Mouse (Mus musculus): ENCODE data around the gene Galnt10. TPM values are rescaled to one million over a fixed set of nuclear protein-coding genes. Genes with fewer than 3 reads are reported as not detected.

Galnt10 gene
- polyA plus RNA-seq (2015; fragmentation: Nextera tagmentation; extraction: Ambion mirVana): 6.1 and 6.4 TPM in 2 replicates

DNA sequence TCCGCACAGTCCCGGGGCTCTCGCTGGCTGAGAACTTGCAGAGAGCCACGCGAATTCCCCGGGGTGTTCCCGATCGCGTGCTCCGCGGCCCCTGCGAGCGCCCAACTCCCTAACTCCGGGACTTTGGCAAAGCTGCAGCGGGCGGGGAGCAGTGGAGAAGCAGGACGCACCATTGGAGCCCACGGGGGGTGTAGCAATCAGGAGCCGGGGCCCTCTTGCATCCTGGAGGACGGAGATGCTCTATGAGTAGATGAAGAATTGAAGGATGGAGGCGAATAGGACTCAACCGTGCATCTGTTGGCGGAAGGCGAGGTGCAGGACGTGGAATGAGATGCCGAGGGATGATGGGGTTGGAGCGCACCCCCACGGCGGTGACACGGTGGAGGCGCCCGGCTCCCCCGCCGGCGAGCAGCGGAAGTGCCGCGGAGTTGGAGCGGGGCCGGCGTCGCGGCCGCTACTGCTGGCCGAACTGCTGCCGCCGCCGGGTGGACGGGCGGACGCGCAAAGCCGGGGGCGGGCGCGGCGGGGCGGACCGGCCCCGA, at the start of gene Galnt10:
Gene Galnt10 (plus strand): TSS at position 425 of the 542 bp plus-strand sequence.
- peak; percentile 70 for TF ChIP-seq CTCF (IDR thresholded peaks at IDR 0.05)
- peak; percentile 22; the same call in 1 of the 2 replicates for TF ChIP-seq EP300 (IDR thresholded peaks at IDR 0.05)
- WGBS: 1% methylated on average over 43 of the region's 60 CpGs
- Histone ChIP-seq H3K9me3 (ENCODE audit: low read length) (no peaks in the 10 kb centered on the region), H3K27me3 (replicated peaks; ENCODE audit: insufficient read depth, low read length) (no peaks in the 10 kb centered on the region), H3K4me2 (replicated peaks; ENCODE audit: low read depth, low read length) (peak within 1 kb of the TSS; percentile 97), H3K27ac (ENCODE audit: low read length) (peak within 1 kb of the TSS; percentile 54), H3K4me1 (ENCODE audit: insufficient read depth, low read depth, low read length) (0 out of 2 replicates have a peak, but pooled peaks cover 3% of the 10 kb centered on the region), H3K4me3 (ENCODE audit: low read depth, low read length) (peak within 1 kb of the TSS; percentile 60), H3K9ac (replicated peaks; ENCODE audit: low read depth) (peak within 1 kb of the TSS; percentile 46), H3K36me3 (ENCODE audit: insufficient read depth, low read length) (no peaks in the 10 kb centered on the region)
- ATAC-seq (peak; percentile 94), DNase-seq (ENCODE audit: low spot score) (peak; percentile 91)

DNA sequence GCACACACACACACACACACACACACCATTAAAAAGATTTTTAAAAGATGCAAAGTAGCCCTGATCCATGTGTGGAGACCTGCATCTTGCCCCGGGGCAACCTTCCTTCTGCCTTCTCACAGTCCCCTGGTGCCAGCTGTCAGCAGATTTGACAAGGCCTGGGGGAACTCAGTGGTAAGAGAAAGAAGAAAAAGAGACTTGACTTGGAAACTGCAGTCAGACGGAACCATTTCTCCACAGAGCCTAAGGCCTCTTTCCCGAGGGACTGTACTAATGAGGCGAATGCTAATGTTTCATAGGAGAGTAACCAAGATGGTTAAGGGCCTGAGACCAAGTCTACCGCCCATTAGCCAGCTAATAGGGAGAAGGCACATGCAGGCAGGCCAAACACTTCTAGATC, 49.3 kb upstream of the Galnt10 start:
- H3K27me3 ChIP-seq (replicated peaks; ENCODE audit: insufficient read depth, low read length): no peaks in the 10 kb centered on the region

DNA sequence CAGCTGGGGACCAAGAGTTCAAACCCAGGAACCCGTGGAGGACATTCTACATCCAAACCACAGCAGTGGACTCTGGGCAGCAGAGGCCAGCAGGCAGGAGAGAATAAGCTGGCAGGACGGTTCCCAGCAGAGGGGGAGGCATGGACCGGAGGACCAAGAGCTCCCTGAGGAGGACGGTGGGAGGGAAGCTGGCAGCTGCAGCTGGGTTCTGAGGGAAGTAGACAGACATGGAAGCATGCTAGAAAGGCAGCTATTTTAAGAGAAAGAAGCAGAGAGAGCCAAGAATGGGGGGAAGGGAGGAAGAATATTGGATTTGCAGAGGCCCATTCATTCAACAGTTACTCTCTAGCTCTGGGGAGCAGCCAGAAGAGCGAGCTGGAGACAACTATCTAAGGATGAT, 47.1 kb upstream of the Galnt10 start:
- DNase-seq (ENCODE audit: low spot score) (peak; percentile 7), ATAC-seq (peak; percentile 9; the same call in 1 of the 2 replicates)
- H3K4me3 ChIP-seq (ENCODE audit: low read depth, low read length): no peak overlapping the region
- 46% methylated on average over 5 of the region's 5 CpGs for WGBS
- H3K9ac ChIP-seq (replicated peaks; ENCODE audit: low read depth): no peak overlapping the region
- TF ChIP-seq CTCF (IDR thresholded peaks at IDR 0.05) (no peak), EP300 (IDR thresholded peaks at IDR 0.05) (no peak)
- no peaks in the 10 kb centered on the region for H3K9me3 ChIP-seq (ENCODE audit: low read length)
- no peaks in the 10 kb centered on the region for H3K4me1 ChIP-seq (ENCODE audit: insufficient read depth, low read depth, low read length)
- no peak overlapping the region for H3K27ac ChIP-seq (ENCODE audit: low read length)
- no peak overlapping the region for H3K4me2 ChIP-seq (replicated peaks; ENCODE audit: low read depth, low read length)
- H3K36me3 ChIP-seq (ENCODE audit: insufficient read depth, low read length): no peaks in the 10 kb centered on the region
- no peaks in the 10 kb centered on the region for H3K27me3 ChIP-seq (replicated peaks; ENCODE audit: insufficient read depth, low read length)

More for the DNA sequence above, 49.3 kb upstream of the Galnt10 start:
- Histone ChIP-seq H3K9ac (replicated peaks; ENCODE audit: low read depth) (no peak overlapping the region), H3K4me3 (ENCODE audit: low read depth, low read length) (no peak overlapping the region), H3K4me1 (ENCODE audit: insufficient read depth, low read depth, low read length) (no peaks in the 10 kb centered on the region), H3K36me3 (ENCODE audit: insufficient read depth, low read length) (no peaks in the 10 kb centered on the region), H3K4me2 (replicated peaks; ENCODE audit: low read depth, low read length) (no peak overlapping the region), H3K27ac (ENCODE audit: low read length) (no peak overlapping the region), H3K9me3 (ENCODE audit: low read length) (no peaks in the 10 kb centered on the region)
- no peak for ATAC-seq
- 85% methylated on average over 5 of the region's 5 CpGs for WGBS
- DNase-seq (ENCODE audit: low spot score): no peak
- no peak for TF ChIP-seq CTCF (IDR thresholded peaks at IDR 0.05)
- TF ChIP-seq EP300 (IDR thresholded peaks at IDR 0.05): no peak

DNA sequence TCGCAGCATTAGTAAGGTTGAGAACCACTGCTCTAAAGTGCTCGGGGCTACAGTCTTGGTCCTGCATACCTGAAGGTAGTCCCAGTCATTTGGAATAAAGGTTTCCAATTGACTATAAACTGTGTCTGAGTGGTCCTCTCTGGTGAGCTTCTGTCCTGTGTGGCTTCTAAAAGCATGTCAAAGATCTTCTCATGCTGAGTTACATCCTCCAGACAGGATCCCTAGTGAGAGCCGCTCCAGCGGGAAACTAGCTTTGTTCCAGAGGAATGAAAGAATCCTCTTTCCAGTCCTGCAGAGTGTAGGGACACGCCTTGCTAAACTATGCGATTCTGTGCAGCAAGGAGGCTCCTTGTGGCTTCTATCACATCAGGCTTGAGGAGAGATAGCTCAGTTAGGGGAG, 45.9 kb upstream of the Galnt10 start:
- Histone ChIP-seq H3K9me3 (ENCODE audit: low read length) (no peaks in the 10 kb centered on the region), H3K36me3 (ENCODE audit: insufficient read depth, low read length) (no peaks in the 10 kb centered on the region), H3K27me3 (replicated peaks; ENCODE audit: insufficient read depth, low read length) (0 out of 2 replicates have a peak, but pooled peaks cover 4% of the 10 kb centered on the region), H3K4me2 (replicated peaks; ENCODE audit: low read depth, low read length) (no peak overlapping the region), H3K27ac (ENCODE audit: low read length) (no peak overlapping the region), H3K4me3 (ENCODE audit: low read depth, low read length) (no peak overlapping the region), H3K9ac (replicated peaks; ENCODE audit: low read depth) (no peak overlapping the region), H3K4me1 (ENCODE audit: insufficient read depth, low read depth, low read length) (no peaks in the 10 kb centered on the region)
- 69% methylated on average over 6 of the region's 6 CpGs for WGBS
- no peak for ATAC-seq
- no peak for DNase-seq (ENCODE audit: low spot score)
- no peak for TF ChIP-seq EP300 (IDR thresholded peaks at IDR 0.05)
- TF ChIP-seq CTCF (IDR thresholded peaks at IDR 0.05): no peak

DNA sequence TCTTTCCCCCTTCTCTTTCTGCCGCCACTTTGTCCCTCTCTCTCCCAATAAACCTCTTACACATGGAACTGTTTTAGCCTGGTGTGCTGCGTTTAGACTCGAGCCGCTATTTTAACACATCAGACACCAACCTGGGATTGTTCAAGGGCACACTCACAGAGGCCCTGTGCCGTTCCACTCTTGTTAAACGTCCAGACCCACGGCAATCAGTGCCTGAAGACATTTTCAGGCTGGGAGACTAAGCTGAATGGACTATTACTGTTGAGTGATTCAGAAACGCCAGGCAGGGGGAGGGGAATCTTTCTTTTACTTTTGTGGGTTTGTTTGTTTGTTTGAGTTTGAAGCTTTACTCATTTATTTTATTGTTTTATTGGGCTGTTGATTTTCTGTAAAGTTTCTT, 45.1 kb upstream of the Galnt10 start:
- no peak overlapping the region for H3K27ac ChIP-seq (ENCODE audit: low read length)
- no peak for ATAC-seq
- 41% methylated on average over 8 of the region's 8 CpGs for WGBS
- H3K4me2 ChIP-seq (replicated peaks; ENCODE audit: low read depth, low read length): no peak overlapping the region
- no peaks in the 10 kb centered on the region for H3K36me3 ChIP-seq (ENCODE audit: insufficient read depth, low read length)
- DNase-seq (ENCODE audit: low spot score): no peak
- H3K9ac ChIP-seq (replicated peaks; ENCODE audit: low read depth): no peak overlapping the region
- 0 out of 2 replicates have a peak, but pooled peaks cover 4% of the 10 kb centered on the region for H3K27me3 ChIP-seq (replicated peaks; ENCODE audit: insufficient read depth, low read length)
- TF ChIP-seq EP300 (IDR thresholded peaks at IDR 0.05) (no peak), CTCF (IDR thresholded peaks at IDR 0.05) (no peak)
- H3K4me3 ChIP-seq (ENCODE audit: low read depth, low read length): no peak overlapping the region
- H3K9me3 ChIP-seq (ENCODE audit: low read length): no peaks in the 10 kb centered on the region
- no peaks in the 10 kb centered on the region for H3K4me1 ChIP-seq (ENCODE audit: insufficient read depth, low read depth, low read length)

DNA sequence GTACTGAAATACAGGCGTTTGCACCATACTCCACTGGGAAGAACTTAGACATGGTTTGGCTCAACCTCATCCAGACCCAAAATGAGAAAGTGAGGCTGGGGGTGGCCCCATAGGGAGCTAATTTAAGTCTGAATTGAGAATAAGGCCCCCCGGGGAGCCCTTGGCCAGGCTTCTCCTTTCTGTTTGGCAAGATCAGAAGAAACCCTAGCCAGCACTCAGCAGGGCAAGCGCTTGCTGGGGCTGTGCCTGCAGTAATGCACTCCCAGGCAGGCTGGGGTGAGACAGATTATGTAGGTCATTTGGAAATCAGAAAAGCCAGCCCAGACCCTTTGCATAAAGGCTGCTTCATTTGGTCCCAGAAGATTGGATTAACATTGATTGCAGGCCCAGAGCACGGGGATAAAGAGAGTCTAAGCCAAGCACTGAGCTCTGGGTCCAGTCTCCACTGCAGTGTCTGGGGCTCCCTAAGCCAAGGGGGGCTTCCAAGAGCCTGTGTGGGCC, 44.6 kb upstream of the Galnt10 start:
- Histone ChIP-seq H3K36me3 (ENCODE audit: insufficient read depth, low read length) (no peaks in the 10 kb centered on the region), H3K4me3 (ENCODE audit: low read depth, low read length) (no peak overlapping the region), H3K4me2 (replicated peaks; ENCODE audit: low read depth, low read length) (no peak overlapping the region), H3K27ac (ENCODE audit: low read length) (no peak overlapping the region), H3K9ac (replicated peaks; ENCODE audit: low read depth) (no peak overlapping the region), H3K27me3 (replicated peaks; ENCODE audit: insufficient read depth, low read length) (0 out of 2 replicates have a peak, but pooled peaks cover 4% of the 10 kb centered on the region), H3K9me3 (ENCODE audit: low read length) (no peaks in the 10 kb centered on the region), H3K4me1 (ENCODE audit: insufficient read depth, low read depth, low read length) (no peaks in the 10 kb centered on the region)
- WGBS: 8% methylated on average over 4 of the region's 4 CpGs
- TF ChIP-seq CTCF (IDR thresholded peaks at IDR 0.05): no peak
- TF ChIP-seq EP300 (IDR thresholded peaks at IDR 0.05): no peak
- DNase-seq (ENCODE audit: low spot score): peak; percentile 7
- no peak for ATAC-seq

Data from lung, postnatal 0 days (tissue).